Mouse (Mus musculus) large intestine, adult 2 months (tissue): Measurements from ENCODE around the gene Phf11d. TPM values are rescaled to one million over a fixed set of nuclear protein-coding genes. Genes with fewer than 3 reads are reported as not detected.
"Not testable (repeated sequence)": the region's sequence is repeated elsewhere in the genome, so short reads cannot be mapped to it uniquely, and the experiment has no call there.

Experiments
- DNase-seq: peaks from one replicate; pipeline ENCODE4 v3.0.0-alpha.2; 2012; ENCODE audit warnings: low read depth, low spot score
- WGBS: fragments of 180-500 bp; shearing (Covaris S2); methylation state at CpG from one replicate; pipeline ENCODE4 v1.1.7; 2018; 5-methylcytosine and 5-hydroxymethylcytosine counted together
- polyA plus RNA-seq: library from polyadenylated mRNA; depleted of rRNA; stranded (reverse); fragments of >200 nt; gene quantifications from 2 replicates; pipeline ENCODE4 v1.2.3, GENCODE M21; 2012; rRNA removed

The Phf11d gene
- 3.0 and 4.3 TPM in 2 replicates for polyA plus RNA-seq

- DNase-seq: peak; percentile 75
- 17% methylated on average over 6 of the region's 6 CpGs for WGBS
Measured at GRCm38 (mm10) chr14:59365244-59365644, at the start of gene Phf11d. Gene Phf11d, minus strand, starts transcription at chr14:59365470.

- DNase-seq: not testable (repeated sequence)
- WGBS: 96% methylated on average over 2 of the region's 2 CpGs
Measured at GRCm38 (mm10) chr14:59414979-59415378, 49.7 kb upstream of the Phf11d start.

GRCm38 (mm10) chr14:59396999-59397398 is 31.7 kb upstream of the Phf11d start:
- 58% methylated on average over 2 of the region's 2 CpGs for WGBS
- DNase-seq: no peak

- DNase-seq: no peak
- WGBS: 93% methylated on average over 3 of the region's 3 CpGs
Measured at GRCm38 (mm10) chr14:59395281-59395680, 30.0 kb upstream of the Phf11d start, which contains the start of gene Phf11c. Gene Phf11c, minus strand, starts transcription at chr14:59395381.

GRCm38 (mm10) chr14:59390181-59390580 is 24.9 kb upstream of the Phf11d start:
- not testable (repeated sequence) for DNase-seq
- WGBS: 54% methylated on average over 4 of the region's 4 CpGs

- WGBS: 34% methylated on average over 1 of the region's 1 CpGs
Measured at GRCm38 (mm10) chr14:59389532-59389931, 24.3 kb upstream of the Phf11d start.

GRCm38 (mm10) chr14:59370348-59371068 is 5.2 kb upstream of the Phf11d start:
- DNase-seq: no peak
- 92% methylated on average over 25 of the region's 25 CpGs for WGBS

More at GRCm38 (mm10) chr14:59389532-59389931, 24.3 kb upstream of the Phf11d start:
- no peak for DNase-seq

GRCm38 (mm10) chr14:59366386-59367105 is 1.3 kb upstream of the Phf11d start:
- DNase-seq: no peak
- WGBS: 67% methylated on average over 8 of the region's 8 CpGs

GRCm38 (mm10) chr14:59341189-59341588 is 24.1 kb downstream of the Phf11d start, which contains the start of gene Phf11b:
Gene Phf11b, minus strand, starts transcription at chr14:59341351.
- WGBS: 73% methylated on average over 1 of the region's 1 CpGs
- not testable (repeated sequence) for DNase-seq

- DNase-seq: no peak
- WGBS: 100% methylated on average over 1 of the region's 1 CpGs
Measured at GRCm38 (mm10) chr14:59339541-59339940, 25.7 kb downstream of the Phf11d start.

- WGBS: 83% methylated on average over 3 of the region's 3 CpGs
- DNase-seq: not testable (repeated sequence)
Measured at GRCm38 (mm10) chr14:59336056-59336455, 29.2 kb downstream of the Phf11d start.

GRCm38 (mm10) chr14:59330499-59330898 is 34.8 kb downstream of the Phf11d start:
- DNase-seq: not testable (repeated sequence)
- 21% methylated on average over 3 of the region's 3 CpGs for WGBS

- DNase-seq: not testable (repeated sequence)
- 83% methylated on average over 6 of the region's 6 CpGs for WGBS
Measured at GRCm38 (mm10) chr14:59319970-59320369, 45.3 kb downstream of the Phf11d start.

GRCm38 (mm10) chr14:59319036-59319435 is 46.2 kb downstream of the Phf11d start:
- not testable (repeated sequence) for DNase-seq
- WGBS: 66% methylated on average over 3 of the region's 3 CpGs

Other genes starting within 250 kb of the Phf11d start
- gene 1700129C05Rik, start 222.6 kb downstream of the Phf11d start, polyA plus RNA-seq: not detected in 2 replicates
- not detected in 2 replicates for gene Gm5142, start 186.7 kb downstream of the Phf11d start, polyA plus RNA-seq
- gene Rcbtb1, start 164.3 kb downstream of the Phf11d start, polyA plus RNA-seq: 13.9 and 24.3 TPM in 2 replicates
- not detected in 2 replicates for gene Gm6904, start 105.3 kb downstream of the Phf11d start, polyA plus RNA-seq
- 0.48 and 0.92 TPM in 2 replicates for gene Phf11a, start 67.9 kb downstream of the Phf11d start, polyA plus RNA-seq
- 1.4 and 1.5 TPM in 2 replicates for gene Phf11b, start 24.1 kb downstream of the Phf11d start, polyA plus RNA-seq
- 0.52 and 0.86 TPM in 2 replicates for gene Phf11c, start 29.9 kb upstream of the Phf11d start, polyA plus RNA-seq
- gene Setdb2, start 75.4 kb upstream of the Phf11d start, polyA plus RNA-seq: 2.5 and 4.1 TPM in 2 replicates
- gene Cab39l, start 75.5 kb upstream of the Phf11d start, polyA plus RNA-seq: 8.4 and 8.6 TPM in 2 replicates
- 3.9 and 4.2 TPM in 2 replicates for gene Cdadc1, start 232.5 kb upstream of the Phf11d start, polyA plus RNA-seq